Mouse (Mus musculus) small intestine, adult 2 months (tissue): Measurements from ENCODE around the gene Tmub2.

Source experiments
- CTCF ChIP-seq: fragments of 200-500 bp; IDR thresholded peaks from 2 replicates; pipeline ENCODE4 v1.5.1; 2012; ENCODE audit warnings: low read depth, mild to moderate bottlenecking, control low read depth, inconsistent platforms, low read length, moderate library complexity, mixed read lengths; ENCODE audit not compliant: insufficient replicate concordance, insufficient read length; ENCODE audit errors: extremely low read depth
- POLR2A ChIP-seq: fragments of 200-500 bp; IDR thresholded peaks from 2 replicates; pipeline ENCODE4 v1.6.1; 2012; ENCODE audit warnings: low read depth, mild to moderate bottlenecking, control low read depth, inconsistent platforms, low read length, moderate library complexity

- TF ChIP-seq CTCF (no peak; the same call in 1 of the 2 replicates), POLR2A (no peak)
Measured at GRCm38 (mm10) chr11:102299839-102300238, 15.1 kb downstream of the Tmub2 start.
